Mouse (Mus musculus) CH12.LX (cell line): ENCODE measurements around the gene Pgap3.

ENCODE experiments used
- CTCF ChIP-seq, 2 experiments: IDR thresholded peaks in 1 of 2; conservative IDR thresholded peaks in 1 of 2; 2 replicates each; pipeline ENCODE4 v1.5.1; 2011 to 2012; ENCODE audit warnings: low read depth in 2 of 2, low read length in 2 of 2, improper control_type of control experiment in 1 of 2, inconsistent platforms in 1 of 2, mild to moderate bottlenecking in 1 of 2, moderate library complexity in 1 of 2
- E2F4 ChIP-seq: IDR thresholded peaks from 2 replicates; pipeline ENCODE4 v1.6.1; 2011; ENCODE audit warnings: low read depth, low read length, improper control_type of control experiment; ENCODE audit not compliant: insufficient replicate concordance
- EP300 ChIP-seq: IDR thresholded peaks from 2 replicates; pipeline ENCODE4 v1.6.1; 2011; ENCODE audit warnings: low read length, improper control_type of control experiment
- MAFK ChIP-seq: IDR thresholded peaks from 2 replicates; pipeline ENCODE4 v1.6.1; 2011; ENCODE audit warnings: low read length, improper control_type of control experiment; ENCODE audit not compliant: insufficient replicate concordance
- MAX ChIP-seq: IDR thresholded peaks from 2 replicates; pipeline ENCODE4 v1.6.1; 2011; ENCODE audit warnings: low read length, improper control_type of control experiment
- MYC ChIP-seq: IDR thresholded peaks from 2 replicates; pipeline ENCODE4 v1.6.1; 2011; ENCODE audit warnings: low read depth, mild to moderate bottlenecking, improper control_type of control experiment, low read length
- POLR2A ChIP-seq: IDR thresholded peaks from 2 replicates; pipeline ENCODE4 v1.6.1; 2011; ENCODE audit warnings: low read depth, mild to moderate bottlenecking, improper control_type of control experiment, low read length
- SIN3A ChIP-seq: IDR thresholded peaks from 2 replicates; pipeline ENCODE4 v1.6.1; 2012; ENCODE audit warnings: low read length, improper control_type of control experiment, inconsistent platforms
- TBP ChIP-seq: conservative IDR thresholded peaks from 2 replicates; pipeline ENCODE4 v1.6.1; 2011; ENCODE audit warnings: low read depth, low read length, improper control_type of control experiment
- USF1 ChIP-seq: IDR thresholded peaks from 2 replicates; pipeline ENCODE4 v1.6.1; 2014; ENCODE audit warnings: low read depth, mild to moderate bottlenecking, inconsistent platforms, low read length, improper control_type of control experiment
- ZNF384 ChIP-seq: IDR thresholded peaks from 2 replicates; pipeline ENCODE4 v1.6.1; 2012; ENCODE audit warnings: low read depth, low read length, improper control_type of control experiment, inconsistent platforms

- TF ChIP-seq EP300 (no peak), CTCF (conservative IDR thresholded peaks at IDR 0.05 in 1 of 2, IDR thresholded peaks at IDR 0.05 in 1 of 2; ENCODE audit: low read depth in 2 of 2, low read length in 2 of 2) (no peak), MYC (no peak), SIN3A (no peak), TBP (no peak), POLR2A (no peak), E2F4 (no peak), MAFK (no peak), USF1 (no peak), ZNF384 (no peak), MAX (no peak)
These were observed 7.6 kb downstream of the Pgap3 start for GRCm38 (mm10) chr11:98392645-98393044.
